Mouse (Mus musculus) E14TG2a.4 (cell line): Measurements from ENCODE around the gene Nsun7.

Experiments used
- CTCF ChIP-seq: conservative IDR thresholded peaks from 2 replicates; pipeline ENCODE4 v1.5.1; 2014; ENCODE audit warnings: low read length
- NANOG ChIP-seq: IDR thresholded peaks from 2 replicates; pipeline ENCODE4 v1.6.1; 2014; ENCODE audit warnings: borderline replicate concordance, low read length, mixed read lengths
- POU5F1 ChIP-seq: IDR thresholded peaks from 2 replicates; pipeline ENCODE4 v1.6.1; 2014; ENCODE audit warnings: low read length, borderline replicate concordance

- TF ChIP-seq CTCF: no peak
- TF ChIP-seq NANOG: no peak
- TF ChIP-seq POU5F1: no peak
Observed at GRCm38 (mm10) chr5:66231660-66232269, 27.9 kb upstream of the Nsun7 start.
